Mouse (Mus musculus) spleen, postnatal 4 days (tissue): ENCODE results near the gene Gm17584.
"Not testable (repeated sequence)": the region's sequence is repeated elsewhere in the genome, so short reads cannot be mapped to it uniquely, and the experiment has no call there.

ENCODE experiments used
- DNase-seq, 2 experiments: peaks; one replicate each; pipeline ENCODE4 v3.0.0; 2022; ENCODE audit warnings: low spot score in 2 of 2

Gene Gm17584

GRCm38 (mm10) chrX:124500263-124500662, at the start of gene Gm17584:
Gene Gm17584, plus strand, starts transcription at chrX:124500563.
- not testable (repeated sequence) for DNase-seq
